Mouse (Mus musculus): ENCODE data around the gene Gm4969. TPM values are rescaled to one million over a fixed set of nuclear protein-coding genes. Genes with fewer than 3 reads are reported as not detected.

Gene Gm4969
- polyA plus RNA-seq, 1 experiment from 2014 or later: 2.4 TPM

DNA sequence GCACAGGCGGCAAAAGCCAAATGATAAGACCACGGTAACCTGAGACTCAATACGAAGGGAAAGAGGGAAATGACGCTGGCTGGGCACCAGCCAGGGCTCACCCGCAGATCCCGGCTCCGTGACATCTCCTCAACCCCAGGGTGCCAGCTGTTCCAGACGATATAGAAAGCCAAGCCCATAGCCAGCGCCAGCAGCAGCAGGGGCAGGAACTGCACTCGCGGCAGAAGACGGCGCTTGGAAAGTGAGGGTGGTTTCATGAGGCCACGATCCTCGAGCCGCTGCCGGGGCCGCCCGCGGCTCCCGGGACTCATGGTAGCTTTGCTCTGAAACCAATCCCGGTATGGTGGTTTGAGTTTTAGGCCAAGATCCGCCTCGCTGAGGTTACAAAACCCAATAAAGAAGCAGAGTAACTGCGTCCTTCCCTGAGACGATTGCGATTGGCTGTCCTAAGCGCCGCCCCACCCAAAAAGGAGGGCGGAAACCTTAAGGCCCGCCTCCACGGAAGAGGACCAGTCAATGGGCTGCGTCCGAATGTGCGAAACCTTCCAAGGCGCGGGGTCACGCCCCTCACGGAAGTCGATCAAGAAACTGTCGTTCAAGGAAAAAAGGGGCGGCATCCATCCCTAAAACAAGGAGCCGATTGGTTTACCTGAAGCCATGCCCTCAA lies 30.8 kb upstream of the Gm4969 start, which contains the start of gene Qpctl:
Gene Qpctl (minus strand): TSS at position 417 of the 667 bp plus-strand sequence.
- H3K27ac ChIP-seq (replicated peaks; ENCODE audit: low read depth, low read length): no peak within 1 kb of the TSS; the same call in 1 of the 2 replicates
- H3K27me3 ChIP-seq (ENCODE audit: control insufficient read depth, insufficient read depth, low read length): no peaks in the 10 kb centered on the region
- peak within 1 kb of the TSS; percentile 62 for H3K4me3 ChIP-seq (ENCODE audit: low read depth, low read length)
- H3K9me3 ChIP-seq (replicated peaks; ENCODE audit: control insufficient read depth, low read length): no peaks in the 10 kb centered on the region
- H3K4me1 ChIP-seq (ENCODE audit: control insufficient read depth, insufficient read depth, low read length): no peaks in the 10 kb centered on the region
- H3K4me2 ChIP-seq (ENCODE audit: low read depth, low read length): peak within 1 kb of the TSS; percentile 66
- peak; percentile 94 for ATAC-seq (replicated peaks; ENCODE audit: insufficient number of reproducible peaks, low FRiP score, low TSS enrichment, low read depth)
- H3K9ac ChIP-seq (replicated peaks; ENCODE audit: low read length): peak within 1 kb of the TSS; percentile 68
- DNase-seq (ENCODE audit: low spot score): peak; percentile 99
- under 1% methylated on average over 43 of the region's 43 CpGs for WGBS
- peaks cover 7% of the 10 kb centered on the region for H3K36me3 ChIP-seq (replicated peaks; ENCODE audit: control insufficient read depth, insufficient read depth, low read depth, low read length)

- Histone ChIP-seq H3K27me3 (ENCODE audit: control insufficient read depth, insufficient read depth, low read length) (no peaks in the 10 kb centered on the region), H3K27ac (replicated peaks; ENCODE audit: low read depth, low read length) (no peak overlapping the region), H3K9me3 (replicated peaks; ENCODE audit: control insufficient read depth, low read length) (no peaks in the 10 kb centered on the region), H3K36me3 (replicated peaks; ENCODE audit: control insufficient read depth, insufficient read depth, low read depth, low read length) (peaks cover 3% of the 10 kb centered on the region), H3K4me1 (ENCODE audit: control insufficient read depth, insufficient read depth, low read length) (no peaks in the 10 kb centered on the region), H3K4me2 (ENCODE audit: low read depth, low read length) (peak overlapping the region; percentile 65), H3K4me3 (ENCODE audit: low read depth, low read length) (peak overlapping the region; percentile 62), H3K9ac (replicated peaks; ENCODE audit: low read length) (peak overlapping the region; percentile 35)
- DNase-seq (ENCODE audit: low spot score) (no peak), ATAC-seq (replicated peaks; ENCODE audit: insufficient number of reproducible peaks, low FRiP score, low TSS enrichment, low read depth) (no peak)
- 13% methylated on average over 20 of the region's 20 CpGs for WGBS
These were observed 30.2 kb upstream of the Gm4969 start for GRCm38 (mm10) chr7:19148180-19148874.

DNA sequence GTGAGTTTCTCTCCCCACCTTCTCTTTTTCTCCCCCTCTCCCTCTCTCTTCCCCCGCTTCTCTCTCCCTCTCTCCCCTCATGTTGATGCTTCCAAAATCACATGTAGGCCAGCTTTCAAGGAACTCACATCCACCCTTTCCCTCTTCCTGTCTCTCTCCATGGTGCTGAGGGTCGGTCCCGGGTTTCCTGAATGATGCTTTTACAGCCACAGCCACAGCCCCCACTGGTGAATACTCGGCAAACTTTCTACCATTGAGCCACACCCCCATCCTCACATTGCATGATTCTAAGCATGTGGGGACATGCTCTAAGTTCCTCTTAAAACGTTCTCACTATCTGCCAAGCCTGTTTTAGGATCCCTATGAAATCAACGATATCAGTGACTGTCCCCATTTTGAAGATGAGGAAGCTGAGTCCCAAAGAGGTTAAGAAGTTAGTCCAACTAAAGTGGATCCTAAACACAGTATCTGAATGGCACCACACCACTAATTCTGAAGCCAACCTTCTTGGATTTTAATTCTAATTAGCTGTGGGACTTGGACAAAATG lies 29.4 kb upstream of the Gm4969 start:
- 50% methylated on average over 6 of the region's 6 CpGs for WGBS
- Histone ChIP-seq H3K4me3 (ENCODE audit: low read depth, low read length) (no peak overlapping the region), H3K4me2 (ENCODE audit: low read depth, low read length) (no peak overlapping the region), H3K9me3 (replicated peaks; ENCODE audit: control insufficient read depth, low read length) (no peaks in the 10 kb centered on the region), H3K36me3 (replicated peaks; ENCODE audit: control insufficient read depth, insufficient read depth, low read depth, low read length) (no peaks in the 10 kb centered on the region; the same call in 1 of the 2 replicates), H3K27ac (replicated peaks; ENCODE audit: low read depth, low read length) (no peak overlapping the region), H3K27me3 (ENCODE audit: control insufficient read depth, insufficient read depth, low read length) (no peaks in the 10 kb centered on the region), H3K4me1 (ENCODE audit: control insufficient read depth, insufficient read depth, low read length) (no peaks in the 10 kb centered on the region), H3K9ac (replicated peaks; ENCODE audit: low read length) (no peak overlapping the region)
- no peak for ATAC-seq (replicated peaks; ENCODE audit: insufficient number of reproducible peaks, low FRiP score, low TSS enrichment, low read depth)
- DNase-seq (ENCODE audit: low spot score): peak; percentile 33

DNA sequence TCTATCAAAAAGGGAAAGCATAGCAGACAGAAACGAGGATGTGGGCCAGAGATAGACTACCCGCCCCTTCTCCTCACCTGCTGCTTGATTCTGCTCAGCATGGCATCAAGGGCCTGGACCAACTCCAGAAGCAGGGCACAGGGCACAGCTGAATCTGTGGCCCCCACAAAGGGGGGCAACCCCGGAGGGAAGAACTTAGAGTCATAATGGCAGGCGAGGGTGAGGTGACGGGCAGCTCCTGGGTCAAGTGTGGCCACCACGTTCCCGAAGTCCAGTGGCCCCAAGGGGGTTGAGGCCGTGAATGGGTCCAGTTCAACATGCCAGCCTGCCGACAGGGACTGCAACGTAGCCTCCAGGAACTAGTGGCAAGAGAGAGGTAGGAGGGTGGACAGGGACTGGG lies 28.6 kb upstream of the Gm4969 start:
- Histone ChIP-seq H3K9me3 (replicated peaks; ENCODE audit: control insufficient read depth, low read length) (no peaks in the 10 kb centered on the region), H3K27ac (replicated peaks; ENCODE audit: low read depth, low read length) (no peak overlapping the region), H3K4me3 (ENCODE audit: low read depth, low read length) (no peak overlapping the region), H3K4me1 (ENCODE audit: control insufficient read depth, insufficient read depth, low read length) (no peaks in the 10 kb centered on the region), H3K36me3 (replicated peaks; ENCODE audit: control insufficient read depth, insufficient read depth, low read depth, low read length) (no peaks in the 10 kb centered on the region; the same call in 1 of the 2 replicates), H3K4me2 (ENCODE audit: low read depth, low read length) (no peak overlapping the region), H3K27me3 (ENCODE audit: control insufficient read depth, insufficient read depth, low read length) (no peaks in the 10 kb centered on the region), H3K9ac (replicated peaks; ENCODE audit: low read length) (no peak overlapping the region)
- ATAC-seq (replicated peaks; ENCODE audit: insufficient number of reproducible peaks, low FRiP score, low TSS enrichment, low read depth): no peak
- no peak for DNase-seq (ENCODE audit: low spot score)
- WGBS: 89% methylated on average over 10 of the region's 10 CpGs

GRCm38 (mm10) chr7:19137380-19137779 lies 19.2 kb upstream of the Gm4969 start:
- DNase-seq (ENCODE audit: low spot score) (peak; percentile 71), ATAC-seq (replicated peaks; ENCODE audit: insufficient number of reproducible peaks, low FRiP score, low TSS enrichment, low read depth) (no peak)
- H3K36me3 ChIP-seq (replicated peaks; ENCODE audit: control insufficient read depth, insufficient read depth, low read depth, low read length): peaks cover 7% of the 10 kb centered on the region
- WGBS: 49% methylated on average over 5 of the region's 5 CpGs
- H3K9me3 ChIP-seq (replicated peaks; ENCODE audit: control insufficient read depth, low read length): no peaks in the 10 kb centered on the region
- no peaks in the 10 kb centered on the region for H3K4me1 ChIP-seq (ENCODE audit: control insufficient read depth, insufficient read depth, low read length)
- H3K27me3 ChIP-seq (ENCODE audit: control insufficient read depth, insufficient read depth, low read length): no peaks in the 10 kb centered on the region
- no peak overlapping the region for H3K27ac ChIP-seq (replicated peaks; ENCODE audit: low read depth, low read length)
- H3K4me2 ChIP-seq (ENCODE audit: low read depth, low read length): no peak overlapping the region
- H3K4me3 ChIP-seq (ENCODE audit: low read depth, low read length): no peak overlapping the region
- no peak overlapping the region for H3K9ac ChIP-seq (replicated peaks; ENCODE audit: low read length)

DNA sequence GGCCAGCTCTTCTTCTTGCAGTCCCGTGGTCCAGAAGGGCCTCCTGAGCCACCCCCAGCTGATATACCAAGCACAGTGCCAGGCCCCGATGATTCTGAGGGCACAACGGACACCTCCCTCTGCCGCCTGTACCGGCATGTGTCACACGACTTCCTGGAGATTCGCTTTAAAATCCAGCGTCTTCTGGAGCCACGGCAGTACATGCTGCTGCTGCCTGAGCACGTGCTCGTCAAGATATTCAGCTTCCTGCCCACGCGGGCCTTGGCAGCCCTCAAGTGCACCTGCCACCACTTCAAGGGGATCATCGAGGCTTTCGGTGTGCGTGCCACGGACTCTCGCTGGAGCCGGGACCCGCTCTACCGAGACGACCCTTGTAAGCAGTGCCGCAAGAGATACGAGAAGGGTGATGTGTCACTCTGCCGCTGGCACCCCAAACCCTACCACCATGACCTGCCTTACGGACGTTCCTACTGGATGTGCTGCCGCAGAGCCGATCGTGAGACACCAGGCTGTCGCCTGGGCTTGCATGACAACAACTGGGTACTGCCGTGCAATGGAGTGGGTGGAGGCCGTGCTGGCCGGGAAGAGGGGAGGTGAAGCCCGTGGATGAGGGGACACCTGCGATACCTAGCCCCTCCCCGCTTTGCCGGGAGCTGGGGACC lies 18.6 kb upstream of the Gm4969 start:
- DNase-seq (ENCODE audit: low spot score): no peak
- Histone ChIP-seq H3K4me1 (ENCODE audit: control insufficient read depth, insufficient read depth, low read length) (no peaks in the 10 kb centered on the region), H3K36me3 (replicated peaks; ENCODE audit: control insufficient read depth, insufficient read depth, low read depth, low read length) (peaks cover 7% of the 10 kb centered on the region), H3K27me3 (ENCODE audit: control insufficient read depth, insufficient read depth, low read length) (no peaks in the 10 kb centered on the region), H3K9me3 (replicated peaks; ENCODE audit: control insufficient read depth, low read length) (no peaks in the 10 kb centered on the region), H3K27ac (replicated peaks; ENCODE audit: low read depth, low read length) (no peak overlapping the region), H3K4me3 (ENCODE audit: low read depth, low read length) (no peak overlapping the region), H3K9ac (replicated peaks; ENCODE audit: low read length) (no peak overlapping the region), H3K4me2 (ENCODE audit: low read depth, low read length) (no peak overlapping the region)
- 92% methylated on average over 38 of the region's 38 CpGs for WGBS
- 0 out of 2 replicates have a peak, but pooled peaks have one; percentile 10 for ATAC-seq (replicated peaks; ENCODE audit: insufficient number of reproducible peaks, low FRiP score, low TSS enrichment, low read depth)

GRCm38 (mm10) chr7:19136168-19136567 lies 18.0 kb upstream of the Gm4969 start:
- no peaks in the 10 kb centered on the region for H3K4me1 ChIP-seq (ENCODE audit: control insufficient read depth, insufficient read depth, low read length)
- H3K4me2 ChIP-seq (ENCODE audit: low read depth, low read length): no peak overlapping the region
- no peak overlapping the region for H3K9ac ChIP-seq (replicated peaks; ENCODE audit: low read length)
- no peak overlapping the region for H3K27ac ChIP-seq (replicated peaks; ENCODE audit: low read depth, low read length)
- H3K36me3 ChIP-seq (replicated peaks; ENCODE audit: control insufficient read depth, insufficient read depth, low read depth, low read length): peaks cover 7% of the 10 kb centered on the region
- H3K4me3 ChIP-seq (ENCODE audit: low read depth, low read length): no peak overlapping the region
- no peaks in the 10 kb centered on the region for H3K9me3 ChIP-seq (replicated peaks; ENCODE audit: control insufficient read depth, low read length)
- WGBS: 95% methylated on average over 13 of the region's 13 CpGs
- H3K27me3 ChIP-seq (ENCODE audit: control insufficient read depth, insufficient read depth, low read length): no peaks in the 10 kb centered on the region
- ATAC-seq (replicated peaks; ENCODE audit: insufficient number of reproducible peaks, low FRiP score, low TSS enrichment, low read depth) (no peak), DNase-seq (ENCODE audit: low spot score) (no peak)

Measured in embryonic facial prominence, embryonic 11.5 days (tissue).